Mouse (Mus musculus): ENCODE measurements at regions not wholly inside any gene's neighbourhood (a gene's known extent, or its start where the extent isn't known, plus 50 kb on each side); places are given as distances from the start of the nearest gene placed in this dataset.

DNA sequence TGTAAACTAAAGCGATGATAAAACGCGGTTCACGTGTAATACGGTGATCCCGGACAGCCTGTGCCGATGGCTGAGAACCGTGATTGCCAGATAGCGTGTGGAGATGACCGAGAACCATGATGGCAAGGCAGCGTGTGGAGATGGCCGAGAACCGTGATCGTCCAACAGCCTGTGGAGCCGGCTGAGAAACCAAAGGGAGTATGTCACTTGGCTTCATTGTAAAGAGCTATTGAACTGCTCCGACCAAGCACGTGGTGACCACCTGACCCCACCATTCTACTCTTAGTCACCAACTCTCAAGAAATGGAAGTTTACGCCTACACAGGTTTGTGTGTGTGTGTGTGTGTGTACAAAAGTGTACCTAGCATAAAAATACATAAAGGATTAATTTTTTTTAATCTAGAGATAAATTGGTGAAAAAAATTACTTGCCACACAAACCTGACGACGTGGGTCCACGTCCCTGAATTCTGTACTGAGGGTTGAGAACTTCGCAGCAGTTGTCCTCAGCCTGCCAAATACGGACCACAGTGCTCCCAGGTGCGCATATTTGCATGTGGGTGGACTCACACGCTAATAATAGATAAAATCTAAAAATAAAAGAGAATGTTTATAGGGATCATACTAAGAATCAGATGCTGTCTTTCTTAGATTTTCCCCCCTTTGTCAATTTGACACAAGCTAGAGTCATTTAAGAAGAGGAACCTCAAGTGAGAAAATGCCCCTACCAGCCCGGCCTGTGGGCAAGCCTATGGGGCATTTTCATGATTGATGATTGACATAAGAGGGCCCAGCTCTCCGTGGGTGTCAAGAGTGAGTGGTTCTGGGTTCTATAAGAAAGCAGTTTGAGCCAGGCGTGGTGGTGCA, 56.6 kb upstream of the Mef2a start:
- no peak for DNase-seq (ENCODE audit: extremely low spot score in 1 of 2, low spot score in 1 of 2)

GRCm38 (mm10) chr7:67428388-67428787, 55.7 kb upstream of the Mef2a start:
- no peak for DNase-seq (ENCODE audit: extremely low spot score in 1 of 2, low spot score in 1 of 2)

GRCm38 (mm10) chr7:67426076-67426475, 53.4 kb upstream of the Mef2a start:
- DNase-seq (ENCODE audit: extremely low spot score in 1 of 2, low spot score in 1 of 2) = no peak

DNA sequence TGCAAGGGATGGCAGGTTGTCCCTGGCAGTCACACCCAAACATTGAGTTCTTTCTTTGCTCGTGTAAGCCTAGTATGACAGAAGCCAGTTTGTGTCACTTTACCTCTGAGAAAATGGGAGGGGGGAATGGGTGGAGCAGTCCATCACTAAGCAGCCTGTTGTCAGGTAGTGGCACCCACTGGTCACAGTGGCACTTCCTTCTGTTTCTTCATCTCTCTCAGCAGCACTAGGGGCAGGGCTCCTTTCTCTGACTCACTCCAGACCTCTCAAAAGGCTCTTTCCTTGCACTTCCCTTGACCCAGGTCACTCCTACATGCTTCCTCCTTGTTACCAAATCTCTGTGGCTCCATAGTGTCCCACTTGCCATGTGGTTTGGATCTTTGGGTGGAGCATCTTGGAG, 52.9 kb upstream of the Mef2a start:
- no peak for DNase-seq (ENCODE audit: extremely low spot score in 1 of 2, low spot score in 1 of 2)

DNA sequence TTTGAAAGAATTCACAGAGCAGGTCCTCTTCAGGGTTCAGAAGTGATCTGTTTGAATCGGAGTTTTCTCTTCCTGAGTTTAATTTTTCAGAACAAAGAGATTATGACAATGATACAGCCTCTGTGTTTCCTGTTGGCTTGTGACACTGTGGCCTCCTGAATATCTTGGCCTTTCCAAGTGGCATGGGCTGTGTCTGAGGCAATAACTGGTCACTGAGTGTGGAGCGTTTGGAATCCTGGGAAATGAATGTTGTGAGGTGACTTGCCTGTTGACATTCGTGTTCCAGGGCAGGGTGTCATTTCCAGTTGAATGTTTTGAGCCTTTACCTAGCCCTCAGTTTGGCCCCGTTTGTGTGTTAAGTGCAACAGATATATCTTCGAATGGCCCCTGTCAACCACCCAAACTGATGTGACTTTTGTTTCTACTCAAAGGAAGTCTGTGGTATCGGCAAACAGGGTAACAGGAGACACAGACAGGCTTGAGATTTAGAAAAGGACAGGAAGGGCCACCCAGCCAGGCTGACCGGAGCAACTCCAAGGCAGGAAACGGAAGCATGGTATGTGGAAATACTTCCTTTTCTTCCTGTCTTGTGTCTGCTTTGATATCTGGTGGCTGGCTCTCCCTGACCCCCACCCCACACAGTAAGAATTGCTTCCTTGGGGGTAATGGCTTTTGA, 52.3 kb upstream of the Mef2a start:
- no peak for DNase-seq (ENCODE audit: extremely low spot score in 1 of 2, low spot score in 1 of 2)
